37 mouse cellular contexts compared by ENCODE assay signal in genomic region chr9:37771759-37772158, GRCm38 (mm10). TPM values are rescaled to one million over a fixed set of nuclear protein-coding genes. Genes with fewer than 3 reads are reported as not detected.
"Had no signal": no experiment of that assay in that cellular context is flagged by ENCODE, and none has a peak within 500 bp of the region (broad histone marks: within the 10 kb centered on the region; RNA-seq: fewer than 3 reads in every experiment).

TSS of gene Olfr875 (plus strand) at chr9:37771857.

- ATAC-seq: forebrain, embryonic 16.5 days; hindbrain, embryonic 16.5 days; inflammation-experienced regulatory T-cells, adult 6 months; intestine, embryonic 15.5 days; intestine, postnatal 0 days had no signal

- DNase-seq: gastrocnemius, adult 2 months; gastrocnemius, postnatal 10 days; gastrocnemius, postnatal 25 days; heart, postnatal 4 days; kidney, adult 18-20 months; kidney, adult 8-10 months; kidney, postnatal 10 days; kidney, postnatal 25 days; kidney, postnatal 4 days; liver; liver, embryonic 13.5 days had no signal

- H3K36me3 ChIP-seq: heart, embryonic 13.5 days; hindbrain, embryonic 10.5 days; hindbrain, embryonic 12.5 days; intestine, embryonic 15.5 days; kidney, embryonic 15.5 days; limb, embryonic 10.5 days; limb, embryonic 12.5 days; liver, embryonic 13.5 days; liver, embryonic 15.5 days had no signal

- H3K9me3 ChIP-seq: heart, embryonic 13.5 days; hindbrain, embryonic 10.5 days; hindbrain, embryonic 12.5 days; intestine, embryonic 15.5 days; kidney, embryonic 15.5 days; limb, embryonic 10.5 days; limb, embryonic 12.5 days; liver, embryonic 13.5 days; liver, embryonic 15.5 days had no signal

- H3K9ac ChIP-seq: heart, embryonic 13.5 days; hindbrain, embryonic 12.5 days; hindbrain, embryonic 14.5 days; intestine, embryonic 15.5 days; kidney, embryonic 15.5 days; limb, embryonic 12.5 days; liver, embryonic 13.5 days; liver, embryonic 15.5 days had no signal

- H3K4me1 ChIP-seq: heart, embryonic 13.5 days; hindbrain, embryonic 10.5 days; hindbrain, embryonic 12.5 days; intestine, embryonic 15.5 days; kidney, embryonic 15.5 days; limb, embryonic 10.5 days; limb, embryonic 12.5 days; liver, embryonic 13.5 days; liver, embryonic 15.5 days had no signal

- H3K4me2 ChIP-seq: heart, embryonic 13.5 days; hindbrain, embryonic 12.5 days; hindbrain, embryonic 14.5 days; intestine, embryonic 15.5 days; kidney, embryonic 15.5 days; limb, embryonic 12.5 days; liver, embryonic 11.5 days; liver, embryonic 13.5 days; liver, embryonic 15.5 days had no signal

- H3K27me3 ChIP-seq: heart, embryonic 13.5 days; hindbrain, embryonic 12.5 days; intestine, embryonic 15.5 days; kidney, embryonic 15.5 days; limb, embryonic 12.5 days; liver, embryonic 13.5 days; liver, embryonic 15.5 days had no signal

- H3K27ac ChIP-seq: gastrocnemius, adult 2 months; heart, embryonic 13.5 days; hindbrain, embryonic 10.5 days; hindbrain, embryonic 12.5 days; hindbrain, embryonic 14.5 days; intestine, embryonic 15.5 days; kidney, embryonic 15.5 days; layer of hippocampus, adult 2 months; left cerebral cortex, adult 2 months; limb, embryonic 10.5 days; limb, embryonic 12.5 days; liver, embryonic 13.5 days; liver, embryonic 15.5 days had no signal

- H3K4me3 ChIP-seq: gastrocnemius, adult 2 months; heart, embryonic 13.5 days; hindbrain, embryonic 10.5 days; hindbrain, embryonic 12.5 days; intestine, embryonic 15.5 days; kidney, embryonic 15.5 days; layer of hippocampus, adult 2 months; left cerebral cortex, adult 2 months; limb, embryonic 10.5 days; limb, embryonic 12.5 days; liver, embryonic 13.5 days; liver, embryonic 15.5 days had no signal

RNA-seq across cellular contexts. Expression of gene Olfr875, which starts in this region (rescaled TPM):
- total RNA-seq: gastrocnemius, adult 2 months; gastrocnemius, postnatal 10 days; gastrocnemius, postnatal 25 days; gastrocnemius, postnatal 4 days; granulocyte monocyte progenitor cell, adult 5-6 weeks; heart, adult 8-10 months; heart, postnatal 25 days; heart, postnatal 4 days; layer of hippocampus, adult 2 months; layer of hippocampus, postnatal 10 days; layer of hippocampus, postnatal 25 days; left cerebral cortex, adult 2 months; left cerebral cortex, postnatal 14 days; left cerebral cortex, postnatal 36 days had no signal
- polyA plus RNA-seq: forebrain, embryonic 16.5 days; frontal cortex, adult 2 months; heart, embryonic 13.5 days; heart, postnatal 0 days; hindbrain, embryonic 10.5 days; hindbrain, embryonic 12.5 days; hindbrain, embryonic 14.5 days; hindbrain, embryonic 16.5 days; inflammation-experienced regulatory T-cells, adult 6 months; intestine, embryonic 15.5 days; intestine, postnatal 0 days; kidney, embryonic 15.5 days; limb, embryonic 10.5 days; limb, embryonic 12.5 days; liver, embryonic 11.5 days; liver, embryonic 13.5 days; liver, embryonic 15.5 days had no signal
